Mouse (Mus musculus): ENCODE results near the gene Ebf1.

The Ebf1 gene

DNA sequence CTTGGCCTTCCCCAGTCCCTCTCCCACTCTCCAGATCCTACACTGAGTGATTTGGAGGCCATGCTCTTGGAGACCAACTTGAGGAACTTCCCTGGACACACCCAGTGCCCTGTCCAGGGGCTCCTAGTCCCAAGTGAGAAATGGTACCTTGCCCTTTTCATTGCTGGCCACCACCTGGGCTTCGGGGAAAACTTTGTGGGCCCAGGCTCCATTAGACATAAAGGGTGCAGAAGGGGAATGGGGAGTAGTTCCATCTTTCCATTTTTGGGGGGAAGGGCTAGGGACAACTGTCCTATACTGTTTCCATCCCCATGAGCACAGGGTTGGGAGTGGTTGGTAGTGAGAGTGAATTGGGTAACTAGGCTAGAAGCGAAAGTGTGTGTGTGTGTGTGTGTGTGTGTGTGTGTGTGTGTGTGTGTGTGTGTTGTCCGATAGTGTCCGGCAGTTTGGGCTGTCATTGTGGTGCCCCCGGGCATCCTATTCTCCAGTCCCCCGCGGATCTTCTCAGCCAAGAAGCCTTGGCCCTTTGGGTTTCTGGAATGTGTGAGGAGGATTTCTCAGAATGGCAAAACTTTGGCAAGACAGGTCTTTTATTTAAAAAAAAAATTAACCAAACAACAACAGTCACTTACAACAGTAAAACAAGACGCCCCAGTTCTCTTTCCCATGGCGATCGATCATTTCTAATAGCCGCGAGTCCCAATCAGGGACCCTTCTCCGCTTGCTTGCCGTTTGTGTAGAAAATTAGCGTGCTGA lies 2.2 kb downstream of the Ebf1 start:
- DNase-seq (ENCODE audit: low spot score in 2 of 2) = no peak

DNA sequence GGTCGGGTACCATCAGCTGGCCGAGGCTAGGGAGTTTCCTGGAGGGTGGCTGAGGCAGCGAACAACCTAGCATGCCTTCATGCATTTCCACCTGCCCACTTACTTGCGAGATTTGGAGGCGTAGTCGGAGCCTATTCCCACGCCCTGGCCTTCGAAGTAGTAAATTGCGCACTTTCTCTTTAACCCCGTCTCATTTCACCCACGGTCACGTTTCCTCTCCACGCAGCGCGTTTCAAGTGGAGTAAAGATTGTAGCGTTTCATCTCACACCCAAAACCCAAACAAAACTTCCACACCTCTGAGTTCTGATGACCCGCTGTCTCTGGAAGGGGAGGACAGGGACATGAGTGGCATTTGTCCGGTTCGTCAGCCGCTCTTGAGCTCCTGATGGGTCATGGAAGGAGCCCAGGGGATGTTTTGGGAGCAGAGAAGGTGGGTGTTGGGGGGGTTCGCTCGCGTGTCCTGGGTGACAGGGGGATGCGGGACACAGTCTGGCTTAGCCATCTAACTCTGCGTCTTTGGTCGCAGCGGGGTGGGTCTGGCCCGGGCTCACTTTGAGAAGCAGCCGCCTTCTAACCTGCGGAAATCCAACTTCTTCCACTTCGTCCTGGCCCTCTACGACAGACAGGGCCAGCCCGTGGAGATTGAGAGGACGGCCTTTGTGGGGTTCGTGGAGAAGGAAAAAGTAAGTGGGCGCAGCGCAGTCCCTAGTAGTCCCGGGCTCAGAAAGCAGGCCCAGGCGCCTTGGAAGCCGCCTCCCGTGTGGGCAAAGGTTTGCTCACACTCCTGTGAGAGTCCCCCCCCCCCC lies 3.0 kb downstream of the Ebf1 start:
- no peak for DNase-seq (ENCODE audit: low spot score in 2 of 2)

DNA sequence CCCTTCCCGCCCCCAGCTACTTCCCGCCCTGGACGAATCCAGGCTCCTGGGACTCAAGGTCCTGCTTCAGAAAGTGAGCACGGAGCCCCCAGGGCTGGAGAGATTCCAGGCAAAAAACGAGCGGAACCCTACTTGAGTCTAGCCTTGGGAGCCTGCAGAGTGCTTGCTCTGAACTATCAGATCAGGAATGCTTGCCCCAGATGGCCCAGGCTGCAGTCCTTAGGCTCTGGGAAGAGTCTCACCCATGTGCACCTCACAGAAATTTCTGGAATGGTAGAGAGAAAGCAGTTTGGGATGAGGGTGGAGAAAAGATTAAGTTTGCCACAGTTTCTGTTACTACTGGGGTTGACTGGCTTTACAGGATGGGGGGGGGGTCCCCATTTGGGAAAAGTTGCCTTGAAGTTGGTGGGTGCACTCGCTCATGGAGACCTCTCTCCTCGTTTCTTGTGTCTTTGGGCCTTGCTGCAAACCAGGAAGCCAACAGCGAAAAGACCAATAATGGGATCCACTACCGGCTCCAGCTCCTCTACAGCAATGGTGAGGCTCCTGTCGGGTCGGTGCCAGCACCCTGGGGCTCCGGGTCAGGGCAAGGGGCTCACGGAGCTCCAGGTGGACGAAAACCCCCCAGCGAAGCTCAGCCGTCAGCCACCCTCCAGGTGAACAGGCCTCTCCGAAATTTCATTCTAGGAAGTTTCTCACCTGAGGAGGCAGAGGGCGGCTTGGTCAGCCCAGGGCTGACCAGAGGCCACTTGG lies 3.8 kb downstream of the Ebf1 start:
- DNase-seq (ENCODE audit: low spot score in 2 of 2) = no peak

DNA sequence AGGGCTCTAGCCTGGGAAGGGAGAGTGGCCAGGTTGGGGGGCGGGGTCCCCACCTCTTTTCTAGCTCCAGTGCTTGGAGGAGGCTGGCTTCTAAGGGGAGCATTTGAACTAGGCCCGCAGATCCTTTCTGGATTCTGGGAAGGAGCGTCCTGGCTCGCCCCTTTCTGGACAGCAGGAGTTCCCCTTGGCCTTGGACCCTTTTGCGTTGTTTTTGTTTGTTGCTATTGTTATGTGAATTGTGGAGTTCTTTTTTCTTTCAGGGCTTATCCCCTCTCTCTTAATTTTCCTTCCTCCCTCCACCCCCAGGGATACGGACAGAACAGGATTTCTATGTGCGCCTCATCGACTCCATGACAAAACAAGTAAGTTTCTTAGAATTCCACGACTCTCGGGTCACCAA lies 4.5 kb downstream of the Ebf1 start:
- DNase-seq (ENCODE audit: low spot score in 2 of 2) = no peak

DNA sequence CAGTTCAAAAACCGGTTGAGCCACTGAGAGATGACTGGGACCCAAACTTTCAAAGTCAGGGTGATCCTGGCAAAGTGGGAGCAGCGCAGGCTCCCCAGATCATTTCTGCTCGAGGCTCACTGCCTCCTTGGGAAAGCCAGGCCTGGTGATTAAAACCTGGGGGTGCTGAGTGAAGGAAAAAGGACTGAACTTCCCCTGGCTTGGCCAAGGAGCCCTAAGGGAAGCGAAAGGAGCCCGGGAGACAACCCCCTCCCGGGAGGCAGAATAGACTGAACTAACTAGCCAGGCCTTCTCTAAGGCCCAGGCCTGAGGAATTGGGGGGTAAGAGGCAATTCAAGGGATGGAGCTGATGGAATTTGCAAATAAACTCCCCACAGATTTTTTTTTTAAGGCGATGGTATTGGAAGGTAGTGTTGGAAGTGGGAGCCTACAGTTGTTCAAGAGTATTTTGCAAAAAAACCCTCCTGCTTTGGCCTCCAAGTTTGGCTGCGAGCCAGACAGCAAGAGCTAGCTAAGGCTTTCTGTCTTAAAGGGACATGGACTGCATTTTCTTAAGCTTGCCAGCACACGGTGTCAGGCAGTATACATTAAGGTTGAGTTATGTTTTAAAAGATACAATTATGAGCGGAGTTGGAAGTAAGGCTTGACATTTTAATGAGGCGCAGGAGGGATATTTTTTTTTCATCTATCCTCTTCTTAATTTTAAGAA lies 5.1 kb downstream of the Ebf1 start:
- DNase-seq (ENCODE audit: low spot score in 2 of 2) = no peak

DNA sequence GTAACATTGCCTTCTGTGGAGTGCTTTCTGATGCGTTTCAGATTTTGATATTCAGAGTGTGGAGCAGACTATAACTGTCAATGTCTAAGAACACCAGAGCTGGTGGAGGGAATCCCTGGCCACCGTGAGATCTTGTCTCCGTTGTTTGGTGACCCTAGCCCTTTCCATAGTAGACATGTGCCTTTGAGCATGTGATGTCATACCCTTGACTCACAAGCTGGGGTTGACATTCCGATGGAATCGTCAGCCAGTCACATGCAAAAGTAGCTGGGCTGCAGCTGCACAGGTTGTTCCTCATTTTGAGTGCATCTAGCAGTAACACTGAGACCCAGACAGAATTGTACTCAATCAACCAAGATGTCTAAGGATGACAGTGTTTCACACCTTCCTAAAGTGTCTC lies 7.4 kb downstream of the Ebf1 start:
- DNase-seq (ENCODE audit: low spot score in 2 of 2) = no peak

DNA sequence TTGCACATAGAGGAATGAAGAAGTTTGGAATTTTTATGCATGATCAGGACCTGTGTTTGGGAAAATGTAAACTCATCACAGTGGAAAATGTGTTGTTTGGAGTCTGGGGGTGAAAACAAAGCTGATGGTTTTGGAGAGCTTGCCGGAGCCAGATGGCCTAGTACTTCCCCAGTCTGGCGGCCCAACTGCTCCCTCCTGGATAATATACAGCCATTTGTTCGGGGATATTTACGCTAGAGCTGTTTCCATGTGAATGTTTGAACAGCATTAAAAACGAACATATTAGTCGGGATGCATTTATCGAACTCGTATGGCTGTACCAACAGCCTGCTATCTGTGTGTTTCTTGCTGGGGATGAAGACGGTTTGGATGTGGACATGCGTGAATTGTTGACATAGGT lies 8.9 kb downstream of the Ebf1 start:
- no peak for DNase-seq (ENCODE audit: low spot score in 2 of 2)

DNA sequence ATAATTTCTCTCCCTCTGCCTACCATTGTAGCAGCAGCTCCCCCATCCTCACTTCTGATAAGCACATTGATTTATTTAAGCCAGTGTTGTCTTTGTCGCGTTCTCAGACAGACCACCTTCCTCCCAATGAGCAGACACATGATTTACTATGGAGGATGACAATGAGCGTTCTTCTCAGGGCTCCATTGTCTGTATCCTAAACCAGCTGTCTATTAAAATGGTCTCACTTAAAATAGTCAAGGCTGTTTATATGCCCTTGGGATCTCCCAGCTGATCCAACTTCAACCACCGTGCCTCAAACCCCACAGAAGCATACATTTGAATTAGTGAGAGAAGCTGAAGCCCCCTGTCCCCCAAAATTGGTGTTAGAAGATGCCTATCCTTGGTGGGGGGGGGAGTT lies 11.3 kb downstream of the Ebf1 start:
- DNase-seq (ENCODE audit: low spot score in 2 of 2) = no peak

DNA sequence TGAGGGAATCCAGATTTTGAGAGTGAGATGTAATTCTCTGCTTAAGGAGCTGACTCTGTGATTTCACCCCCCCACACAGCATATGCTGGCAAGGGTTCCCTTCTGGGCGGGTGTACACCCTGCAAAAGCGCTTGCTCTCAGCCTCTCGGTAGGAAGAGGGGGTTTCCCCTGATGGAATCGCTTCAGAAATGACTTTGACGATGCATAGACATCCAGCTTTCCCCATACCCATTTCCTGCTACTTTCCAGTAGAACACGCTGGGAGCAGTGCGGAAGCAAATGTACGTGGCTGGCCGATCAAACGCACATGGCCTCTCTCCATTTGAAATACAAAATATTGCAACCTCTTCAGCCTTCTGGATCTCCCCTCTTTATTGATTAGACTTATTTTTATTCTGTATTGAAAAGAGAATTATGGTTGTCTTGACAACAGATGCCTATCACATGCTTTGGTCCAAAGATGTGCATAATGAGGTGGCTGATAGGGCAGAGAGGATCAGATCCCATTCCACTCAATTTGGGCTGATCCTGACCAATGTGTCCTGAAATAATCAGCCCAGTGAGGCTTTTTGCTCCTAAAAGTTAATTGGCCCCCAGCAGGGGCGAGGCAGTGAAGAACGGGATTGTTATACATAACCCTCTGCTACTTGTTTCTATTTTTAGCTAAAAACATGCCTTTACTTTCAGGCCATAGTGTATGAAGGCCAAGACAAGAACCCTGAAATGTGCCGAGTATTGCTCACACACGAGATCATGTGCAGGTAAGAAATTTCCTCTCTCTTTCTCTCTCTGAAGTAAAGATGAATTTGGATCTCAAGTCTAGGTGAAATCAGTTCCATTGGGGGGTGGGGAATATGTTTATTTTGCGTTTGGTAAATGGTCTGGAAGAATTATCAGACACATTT lies 15.2 kb downstream of the Ebf1 start:
- DNase-seq (ENCODE audit: low spot score in 2 of 2) = no peak

DNA sequence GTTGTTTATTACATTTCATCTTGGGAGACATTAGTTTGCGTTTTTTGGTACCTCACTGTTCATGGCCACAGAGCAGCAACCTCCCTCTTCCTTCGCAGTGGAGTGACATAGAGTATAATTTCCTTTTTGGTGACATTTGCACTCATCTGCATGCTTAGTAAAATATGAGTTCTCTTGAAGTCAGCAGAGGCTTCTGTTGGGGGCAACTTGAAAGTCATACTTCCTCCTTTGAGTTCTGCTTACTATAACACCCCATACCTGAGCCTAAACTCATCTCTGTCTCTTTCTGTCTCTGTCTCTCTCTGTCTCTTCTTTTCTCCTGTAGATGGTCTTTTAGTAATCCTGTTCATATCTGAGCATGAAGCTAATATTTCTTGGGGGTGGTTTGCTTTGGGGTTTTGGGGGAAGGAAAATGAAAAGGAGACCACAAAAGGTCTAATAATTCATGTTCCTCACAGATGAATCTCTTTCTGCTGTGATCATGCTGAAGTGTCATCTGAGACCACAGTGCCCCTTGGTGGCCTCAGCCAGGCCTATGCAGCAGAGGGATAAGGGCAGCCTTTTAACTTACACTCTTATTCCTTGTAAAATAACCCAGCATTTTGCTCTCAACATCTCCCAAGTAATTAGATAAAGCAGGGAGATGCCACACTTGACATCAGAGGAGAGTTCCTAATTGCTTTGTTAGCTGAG lies 16.0 kb downstream of the Ebf1 start:
- no peak for DNase-seq (ENCODE audit: low spot score in 2 of 2)

DNA sequence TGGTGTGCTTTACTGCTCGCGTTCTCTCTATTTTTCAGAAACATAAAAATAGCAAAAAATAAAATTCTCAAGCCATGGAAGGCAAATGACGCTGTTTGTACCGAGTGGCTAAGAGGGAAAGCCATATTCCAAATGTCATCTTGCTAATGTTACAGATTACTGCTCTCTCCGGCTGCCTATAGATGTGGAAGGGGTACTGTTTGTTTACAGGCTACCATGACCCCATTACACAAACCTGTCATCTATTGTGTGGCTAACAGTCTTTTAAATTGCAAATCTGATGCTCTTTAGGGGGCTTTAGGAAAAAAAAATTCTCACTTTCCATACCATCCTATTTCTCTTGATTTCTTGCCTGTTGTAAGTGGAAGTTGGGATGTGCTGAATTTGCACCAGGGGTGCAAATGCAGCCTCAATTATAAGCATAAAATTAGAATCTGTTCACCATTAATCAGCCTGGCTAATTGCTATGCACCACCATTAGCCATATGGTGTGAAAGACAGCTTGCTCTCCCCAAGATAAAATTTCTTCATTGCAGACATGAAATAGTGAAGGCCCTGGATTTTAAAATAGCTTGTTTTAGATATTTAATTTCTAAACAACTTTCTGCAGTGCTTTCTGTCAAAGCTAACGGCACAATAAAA lies 17.6 kb downstream of the Ebf1 start:
- no peak for DNase-seq (ENCODE audit: low spot score in 2 of 2)

DNA sequence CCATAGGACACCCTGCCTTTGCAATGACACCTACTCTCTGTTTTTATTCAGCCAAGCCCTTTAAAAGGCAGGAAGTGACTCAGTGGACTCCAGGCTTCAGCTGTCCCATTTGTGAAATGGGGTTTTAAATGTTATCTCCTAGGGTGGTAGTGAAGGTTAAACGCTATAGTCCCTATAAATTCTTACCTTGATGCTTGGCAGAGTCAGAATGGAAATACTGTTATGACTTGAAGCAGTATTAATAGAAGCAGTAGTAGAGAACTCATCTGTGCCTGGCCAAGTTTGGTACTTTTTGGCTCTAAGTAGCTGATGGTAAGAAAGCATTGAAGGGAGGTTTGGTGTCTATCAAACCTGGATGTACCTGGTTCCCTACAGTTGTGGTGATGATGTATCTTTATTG lies 19.1 kb downstream of the Ebf1 start:
- DNase-seq (ENCODE audit: low spot score in 2 of 2) = no peak

DNA sequence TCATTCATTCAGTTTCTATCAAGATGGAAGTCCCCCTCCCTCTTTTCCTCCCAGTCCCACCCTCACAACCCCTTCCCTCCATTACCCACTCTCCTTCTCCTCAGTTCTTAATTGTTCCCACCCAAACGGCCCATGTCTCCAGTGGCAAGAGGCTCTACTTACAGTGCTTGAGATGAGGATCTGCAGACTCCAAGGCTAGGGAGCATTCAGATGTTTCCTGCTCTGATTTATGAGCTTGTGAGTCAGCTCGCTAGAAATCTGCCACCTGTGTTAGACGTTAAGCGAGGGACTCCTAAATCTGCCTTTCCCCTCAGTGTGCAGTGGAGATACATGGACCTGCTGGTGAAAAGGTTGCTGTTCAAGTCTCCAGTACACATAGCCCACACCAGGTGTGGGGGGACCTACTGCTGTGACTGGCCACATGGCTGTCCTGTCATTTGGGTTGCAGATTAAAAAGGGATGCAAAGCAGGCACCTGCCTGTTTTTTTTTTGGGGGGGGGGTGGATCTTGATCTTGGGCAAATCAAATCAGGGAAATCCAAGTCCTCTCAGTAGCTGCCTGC lies 21.2 kb downstream of the Ebf1 start:
- DNase-seq (ENCODE audit: low spot score in 2 of 2) = no peak

DNA sequence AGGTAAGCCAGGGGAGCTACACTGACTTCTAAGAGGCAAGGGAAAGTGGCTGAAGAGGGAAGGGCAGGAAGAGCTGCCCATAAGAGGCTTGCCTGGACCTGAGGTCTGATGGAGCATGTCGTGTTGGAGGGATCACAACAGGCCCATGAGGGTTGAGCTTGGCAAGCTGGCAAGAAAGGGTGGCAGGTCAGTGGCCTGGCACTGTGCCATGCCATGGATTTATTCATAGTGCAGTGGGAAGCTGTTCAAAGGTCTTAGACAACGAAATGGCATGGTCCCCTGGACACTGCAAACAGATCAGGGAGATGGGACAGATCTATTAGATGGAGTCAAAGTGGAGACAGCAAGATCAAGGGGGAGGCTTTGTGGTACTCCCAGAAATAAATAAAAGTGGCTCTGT lies 24.4 kb downstream of the Ebf1 start:
- DNase-seq (ENCODE audit: low spot score in 2 of 2) = no peak

DNA sequence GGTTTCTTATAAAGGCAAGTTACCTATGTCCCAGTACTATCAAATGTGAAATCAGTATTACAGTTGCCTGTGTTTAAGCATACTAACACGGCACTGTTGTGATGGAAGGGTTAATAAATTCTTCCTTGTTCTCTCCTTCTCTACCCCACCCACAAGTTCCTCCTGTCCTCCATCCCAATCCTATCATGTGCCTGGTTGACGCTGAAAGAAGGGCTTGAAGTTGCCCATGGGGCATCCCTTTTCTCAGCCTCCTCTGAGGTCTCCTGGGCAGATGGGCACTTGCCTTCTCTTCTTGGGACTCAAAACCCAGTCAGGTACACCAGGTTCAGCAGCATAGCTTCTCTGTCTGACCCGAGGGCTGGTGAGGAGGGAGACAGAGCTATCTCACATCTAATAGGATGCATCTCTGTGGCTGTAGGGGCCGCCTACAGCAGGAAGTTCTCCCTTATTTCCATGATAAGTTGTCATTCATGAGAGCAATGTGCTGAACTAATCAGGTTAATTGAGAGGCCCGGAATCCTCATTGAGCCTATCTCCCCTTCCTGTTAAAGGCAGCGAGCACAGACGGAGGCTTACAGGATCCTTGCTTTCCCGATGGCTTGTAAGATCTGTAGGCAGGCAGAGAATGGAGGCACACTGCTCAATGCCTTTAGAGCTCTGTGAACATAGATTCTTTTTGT lies 37.4 kb downstream of the Ebf1 start:
- DNase-seq (ENCODE audit: low spot score in 2 of 2) = no peak

DNA sequence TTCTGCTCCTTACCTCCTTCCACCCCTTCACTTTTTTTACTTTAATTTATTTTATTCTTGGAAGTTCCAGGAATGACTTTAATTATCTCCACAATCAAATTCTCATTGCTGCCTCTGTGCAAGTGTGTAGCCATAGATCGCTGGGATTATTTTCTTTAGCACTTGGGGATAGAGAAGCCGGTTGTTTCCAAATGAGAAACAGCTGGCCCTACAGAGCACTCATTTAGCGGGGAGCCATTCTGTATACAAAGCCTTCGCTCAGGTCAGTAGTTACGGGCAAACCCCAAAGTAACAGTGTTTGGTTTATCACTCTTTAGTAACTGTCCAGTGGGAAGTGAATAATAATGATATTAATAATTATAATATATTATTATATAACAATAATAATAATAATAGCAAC lies 38.4 kb downstream of the Ebf1 start:
- DNase-seq (ENCODE audit: low spot score in 2 of 2) = no peak

DNA sequence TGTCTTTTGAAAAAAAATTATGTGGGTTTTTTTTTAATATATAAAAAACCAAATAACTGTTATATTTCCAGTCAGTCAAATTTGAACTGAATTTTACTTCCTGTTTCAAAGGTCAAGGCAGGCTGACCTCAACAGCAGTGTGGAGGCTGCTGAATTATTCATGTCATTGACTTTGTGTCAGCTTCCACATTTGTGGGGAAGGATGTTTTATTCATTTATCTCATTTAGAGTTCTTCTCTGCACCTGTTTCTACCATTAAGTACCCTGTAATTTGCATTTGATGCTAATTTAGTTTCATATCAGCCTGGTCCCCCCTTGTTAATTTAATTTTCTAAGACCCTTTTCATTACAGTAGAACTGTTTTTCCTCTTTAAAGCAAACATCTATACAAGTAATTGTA lies 39.8 kb downstream of the Ebf1 start:
- no peak for DNase-seq (ENCODE audit: low spot score in 2 of 2)

DNA sequence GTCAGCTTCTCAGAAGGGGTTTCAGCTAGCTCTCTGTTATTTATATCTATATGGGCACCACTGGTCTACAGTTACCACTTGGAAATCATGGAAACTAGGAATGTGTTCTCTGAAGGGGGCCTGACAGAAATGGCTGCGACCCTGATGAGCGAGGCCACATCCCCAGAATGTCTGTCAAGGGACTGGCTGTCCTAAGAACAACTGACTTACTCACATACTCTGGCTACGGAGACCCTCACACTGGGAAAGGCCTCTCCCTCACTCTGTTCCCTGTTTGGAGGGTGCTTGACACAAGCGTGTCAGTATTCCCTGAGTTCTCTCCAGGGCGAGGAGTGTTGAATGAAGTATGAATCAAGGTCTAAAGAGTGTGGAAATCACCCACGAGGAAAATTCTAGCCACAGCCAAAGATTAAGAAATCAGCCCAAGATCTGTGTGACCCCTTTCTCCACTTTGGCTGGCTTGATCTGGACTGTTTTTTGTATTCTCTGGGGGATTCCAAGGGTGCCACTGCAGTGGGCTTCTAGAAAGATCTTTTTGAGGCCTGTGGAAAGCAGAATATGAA lies 40.8 kb downstream of the Ebf1 start:
- no peak for DNase-seq (ENCODE audit: low spot score in 2 of 2)

DNA sequence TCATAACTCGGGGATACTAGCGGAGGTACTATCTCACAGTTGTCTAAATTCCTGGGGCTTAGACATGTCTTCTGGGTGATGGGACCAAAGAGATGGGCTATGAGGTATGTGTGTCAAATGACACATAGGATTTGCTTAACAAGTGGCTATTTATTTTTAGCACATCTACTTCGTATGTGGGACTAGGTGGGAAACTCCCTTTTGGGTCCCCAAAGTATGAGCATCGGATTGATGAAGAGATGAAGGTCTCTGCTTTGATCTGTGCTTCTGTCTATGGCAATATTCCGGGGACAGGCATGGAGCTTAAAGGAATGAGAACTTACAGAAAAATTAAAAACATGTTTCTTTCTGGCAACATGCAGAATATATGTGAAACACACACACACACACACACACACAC lies 44.8 kb downstream of the Ebf1 start:
- no peak for DNase-seq (ENCODE audit: low spot score in 2 of 2)
